Mouse (Mus musculus) erythroblast, embryonic 14.5 days (primary cell): ENCODE measurements around the gene Eif3j1.

Experiments
- GATA1 ChIP-seq: IDR thresholded peaks from 2 replicates; pipeline ENCODE4 v1.6.1; 2012; ENCODE audit warnings: low read length, inconsistent platforms, mixed read lengths
- TAL1 ChIP-seq: IDR thresholded peaks from 3 replicates; pipeline ENCODE4 v1.6.1; 2012; ENCODE audit warnings: low read length, inconsistent platforms, mixed read lengths

DNA sequence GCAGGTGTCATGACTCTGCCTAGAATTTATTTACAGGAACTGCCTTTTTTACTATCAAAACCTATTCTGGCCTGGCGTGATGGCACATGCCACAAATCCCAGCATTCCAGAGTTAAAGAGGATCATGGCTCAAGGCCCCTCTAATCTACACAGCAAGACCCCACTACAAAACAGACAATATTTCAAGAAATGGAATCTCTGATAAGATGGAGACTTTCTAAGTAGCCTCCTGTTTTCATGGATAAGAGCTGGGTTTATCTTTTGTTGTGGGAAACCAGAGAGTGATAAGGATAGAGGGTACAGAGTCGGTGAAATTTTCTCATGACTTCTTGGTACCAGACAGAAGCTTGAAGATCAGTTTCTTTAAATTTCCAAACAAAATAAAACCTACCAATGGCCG is 7.7 kb downstream of the Eif3j1 start:
- peak; percentile 17; the same call in 1 of the 3 replicates for TF ChIP-seq TAL1
- TF ChIP-seq GATA1 = 0 out of 2 replicates have a peak, but pooled peaks have one; percentile 36
